Mouse (Mus musculus) regulatory T cell (primary cell): ENCODE measurements at regions not wholly inside any gene's neighbourhood (a gene's known extent, or its start where the extent isn't known, plus 50 kb on each side); places are given as distances from the start of the nearest gene placed in this dataset.

Experiments used
- in situ Hi-C: fragments of 300-600 bp; cut with MboI, MseI; formaldehyde crosslinking; loops from one replicate; pipeline ENCODE4 v1.15.1; 2025; ENCODE audit warnings: high pct_unique_total_duplicates

DNA sequence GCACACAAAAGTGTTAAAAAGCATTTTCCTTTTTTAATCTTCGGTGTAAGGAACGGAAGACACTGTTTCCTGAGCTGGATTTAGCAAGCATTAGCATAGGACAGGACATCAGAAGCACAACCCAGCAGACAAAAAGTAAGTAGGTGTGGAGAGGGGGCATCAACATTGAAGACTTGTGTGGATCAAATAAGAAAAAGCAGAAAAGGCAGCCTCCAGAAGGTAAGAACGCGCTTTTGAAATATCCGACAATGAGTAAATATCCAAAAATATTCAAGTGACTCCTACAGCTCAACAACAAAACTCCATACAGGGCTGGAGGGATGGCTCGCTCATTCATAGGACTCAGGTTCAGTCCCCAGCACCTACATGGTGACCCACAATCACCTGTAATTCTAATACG, 286.9 kb downstream of the Pdcd6ip start:
- in situ Hi-C loops = no loop called here

- in situ Hi-C loops = no loop called here
Observed at GRCm38 (mm10) chr9:113419801-113420200, 288.3 kb downstream of the Pdcd6ip start.

- in situ Hi-C loops = no loop called here
Observed at GRCm38 (mm10) chr9:113417106-113417505, 291.0 kb downstream of the Pdcd6ip start.

- in situ Hi-C loops = no loop called here
Observed at GRCm38 (mm10) chr9:113415511-113415931, 292.5 kb downstream of the Pdcd6ip start.

DNA sequence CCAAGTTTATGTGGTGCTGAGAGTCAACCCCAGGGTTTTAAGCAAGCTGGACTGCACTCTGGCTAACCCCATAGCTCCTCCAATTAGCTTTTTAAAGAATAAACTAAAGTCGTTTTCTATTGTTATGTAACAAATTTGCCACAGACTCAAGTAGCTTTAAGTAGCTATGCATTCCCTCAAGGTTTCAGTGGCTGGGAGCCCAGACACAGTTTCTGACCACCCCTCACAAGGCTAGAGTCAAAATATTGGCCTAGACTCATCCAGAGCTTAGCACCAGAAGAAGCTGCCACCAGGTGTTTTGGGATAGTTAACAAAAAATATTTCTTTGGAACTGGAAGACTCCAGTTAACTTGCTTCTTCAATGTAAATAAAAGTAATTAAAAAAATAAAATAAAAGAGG, 293.4 kb downstream of the Pdcd6ip start:
- in situ Hi-C loops = no loop called here

DNA sequence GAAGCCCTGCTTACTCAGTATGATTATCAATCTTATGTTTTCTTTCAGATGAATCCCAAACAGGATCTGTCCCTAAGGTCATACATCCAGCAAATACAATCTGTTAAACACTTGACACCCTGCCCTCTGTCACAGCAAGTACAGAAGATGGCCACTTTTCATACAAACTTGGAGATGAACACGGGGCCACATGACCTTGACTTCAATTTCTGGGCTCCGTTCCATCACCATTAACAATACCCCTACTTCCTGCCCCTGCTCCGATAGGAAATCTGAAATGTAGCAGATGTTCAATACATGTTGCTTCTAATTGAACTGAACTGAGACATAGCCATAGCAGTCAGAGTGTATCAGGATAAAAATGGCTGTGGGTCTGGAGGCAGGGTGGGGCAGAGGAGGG, 294.2 kb downstream of the Pdcd6ip start:
- in situ Hi-C loops = no loop called here

DNA sequence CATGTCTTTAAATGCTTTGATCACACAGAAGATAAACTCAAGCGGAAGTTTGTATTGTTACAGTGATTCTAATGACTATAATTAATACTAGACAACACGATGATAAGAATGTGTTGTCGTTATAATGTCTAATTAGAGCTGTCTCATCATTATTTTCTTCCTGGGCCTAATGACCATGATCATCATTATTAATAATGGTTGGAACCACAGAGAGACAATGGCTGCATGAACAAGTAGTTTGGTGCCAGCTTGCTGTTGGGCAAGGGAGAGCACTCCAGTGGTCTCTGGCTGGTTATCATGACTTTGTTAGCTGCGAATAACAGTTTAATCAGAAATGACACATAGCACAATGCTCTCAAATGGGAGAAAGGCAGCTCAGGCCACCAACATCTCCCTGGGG, 296.4 kb downstream of the Pdcd6ip start:
- in situ Hi-C loops = no loop called here

DNA sequence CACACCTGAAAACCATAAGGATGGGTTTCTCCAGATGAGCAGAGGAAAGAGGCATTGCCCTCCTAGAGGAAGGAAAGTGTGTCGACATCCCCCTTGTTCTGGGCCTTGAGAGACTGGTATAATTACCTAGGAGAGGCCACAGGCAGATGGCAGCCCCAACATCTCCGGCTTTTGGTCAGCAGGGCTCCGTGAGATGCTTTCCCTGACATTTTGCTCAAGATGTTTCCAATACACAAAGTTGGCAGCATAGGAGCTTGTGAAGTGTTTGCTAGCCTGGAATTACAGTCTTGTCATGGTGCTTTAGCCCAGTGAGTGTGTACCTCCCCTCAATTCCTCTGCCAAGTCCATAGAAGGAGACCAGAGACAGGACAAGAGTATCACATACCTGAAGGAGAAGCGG, 299.5 kb downstream of the Pdcd6ip start:
- in situ Hi-C loops = no loop called here

DNA sequence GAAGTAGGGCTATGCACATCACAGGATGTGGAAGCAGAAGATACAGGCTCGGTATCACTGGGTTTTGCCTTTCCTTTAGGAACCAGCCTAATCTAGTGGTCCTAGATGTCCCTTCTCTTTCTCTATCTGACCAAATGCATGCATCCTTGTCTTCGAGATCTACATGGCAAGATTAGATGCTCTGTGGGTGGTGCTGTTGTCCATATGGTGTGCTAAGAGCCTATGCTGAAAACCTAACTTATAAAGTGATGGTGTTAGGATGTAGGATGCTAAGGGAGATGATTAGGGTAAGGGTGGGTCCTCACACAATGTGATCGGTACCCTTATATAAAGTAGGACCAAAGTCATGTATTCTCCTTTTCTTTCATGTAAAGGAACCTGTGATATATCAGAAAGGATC, 313.7 kb downstream of the Pdcd6ip start:
- in situ Hi-C loops = no loop called here

DNA sequence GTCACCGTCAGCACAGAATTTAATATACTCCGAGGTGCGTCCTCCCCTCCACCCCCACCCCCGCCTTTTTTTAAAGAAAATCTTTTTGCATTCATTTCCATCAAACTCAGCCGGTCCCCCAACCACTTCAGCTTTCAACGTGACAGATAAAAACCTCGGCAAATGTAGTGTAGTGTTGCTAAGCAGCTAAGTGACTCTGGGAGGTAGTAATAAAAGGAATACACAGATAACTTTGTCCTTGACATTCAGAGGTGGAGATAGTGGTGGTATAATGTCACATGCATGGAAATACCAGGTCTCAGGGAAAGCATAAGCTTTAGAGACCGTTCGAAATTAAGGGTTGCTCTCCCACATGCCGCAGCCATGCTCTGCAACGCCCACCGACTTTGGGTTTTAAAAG, 320.7 kb downstream of the Pdcd6ip start:
- in situ Hi-C loops = no loop called here

DNA sequence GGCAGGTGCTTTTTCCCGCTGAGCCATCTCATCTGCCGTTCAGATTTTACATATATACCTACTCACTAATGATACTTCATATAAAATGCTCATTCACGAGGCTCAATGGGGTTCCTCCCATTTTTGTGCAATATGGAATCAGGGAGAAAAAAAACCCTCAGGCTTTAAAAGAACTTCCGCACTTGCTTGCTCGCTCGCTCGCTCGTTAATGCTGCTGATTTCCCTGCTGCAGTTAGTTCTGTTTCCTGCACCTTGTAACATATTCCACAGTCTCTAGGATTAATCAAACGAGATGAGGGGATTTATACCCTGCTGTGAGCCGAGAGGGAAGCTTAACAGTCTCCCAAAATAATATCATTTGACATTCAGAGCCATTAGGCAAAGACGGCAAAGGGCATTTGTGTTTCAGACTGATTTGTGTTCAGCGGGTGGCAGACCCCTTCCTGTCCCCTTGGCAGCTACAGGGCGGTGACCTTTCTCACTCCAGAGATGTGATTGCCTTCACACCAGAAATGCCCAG, 326.4 kb downstream of the Pdcd6ip start:
- in situ Hi-C loops = no loop called here

DNA sequence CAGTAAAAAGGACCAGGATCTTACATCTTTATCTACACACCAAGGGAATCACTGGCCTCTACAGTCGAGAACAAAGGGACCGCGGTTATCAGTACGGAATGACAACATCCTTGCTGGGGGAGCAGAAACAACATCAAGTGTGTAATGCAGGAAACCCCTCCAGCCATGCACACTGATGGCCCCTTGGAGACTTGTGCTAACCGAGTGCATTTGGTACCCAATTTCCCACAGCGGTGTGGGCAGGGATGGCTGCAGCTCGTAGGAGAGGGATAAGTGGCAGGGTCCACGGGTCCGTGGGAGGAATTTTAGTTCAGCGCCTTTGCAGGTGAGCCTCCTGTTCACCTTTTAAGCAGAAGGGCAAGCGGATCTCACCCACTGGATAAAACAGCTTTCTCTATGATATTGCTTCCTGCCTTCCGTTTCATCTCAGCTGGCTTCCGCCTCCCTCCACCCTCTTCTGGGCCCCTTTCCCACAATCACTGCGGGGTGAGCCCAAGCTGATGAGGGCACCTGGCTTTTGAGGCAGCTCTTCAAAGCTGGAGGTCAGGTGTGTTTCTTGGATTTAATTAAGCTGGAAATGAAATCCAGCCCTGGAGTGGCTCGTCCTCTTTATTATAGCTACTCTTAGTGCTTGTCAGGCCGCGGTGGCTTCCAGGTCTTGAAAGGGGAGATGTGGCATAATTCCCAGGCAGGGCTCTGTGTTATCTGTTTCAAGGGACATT, 327.5 kb downstream of the Pdcd6ip start:
- in situ Hi-C loops = no loop called here

GRCm38 (mm10) chr9:113378525-113378924, 329.5 kb downstream of the Pdcd6ip start:
- in situ Hi-C loops = no loop called here

- in situ Hi-C loops = no loop called here
Observed at GRCm38 (mm10) chr9:113371718-113372306, 336.2 kb downstream of the Pdcd6ip start.

GRCm38 (mm10) chr9:113347942-113348341, 360.1 kb downstream of the Pdcd6ip start:
- in situ Hi-C loops = loop anchor here (5.0 to 10.0 kb wide), 2 partner anchors 96 to 743 kb away; no protein-coding TSS in a partner anchor

- in situ Hi-C loops = loop anchor here (5.0 to 10.0 kb wide), 2 partner anchors 94 to 742 kb away; no protein-coding TSS in a partner anchor
Observed at GRCm38 (mm10) chr9:113346531-113346930, 361.5 kb downstream of the Pdcd6ip start.

DNA sequence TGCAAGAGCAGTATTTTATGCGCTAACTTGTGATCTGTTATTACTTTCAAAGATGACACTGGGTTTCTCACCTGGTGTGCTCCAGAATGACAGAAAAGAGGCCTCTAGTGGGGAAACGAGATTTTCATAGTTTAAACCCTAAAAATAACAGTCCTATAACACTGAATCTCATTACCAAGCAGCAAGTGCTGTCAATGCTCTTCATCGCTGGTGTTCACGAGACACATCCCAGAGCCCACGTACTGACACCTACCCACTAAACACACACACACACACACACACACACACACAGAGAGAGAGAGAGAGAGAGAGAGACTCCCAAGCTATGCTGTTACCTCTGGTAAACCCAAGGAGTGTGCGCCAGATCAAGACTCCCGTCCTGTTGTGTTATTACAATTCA, 365.9 kb downstream of the Pdcd6ip start:
- in situ Hi-C loops = loop anchor here (10.0 kb wide), 1 partner anchor 737 kb away; no protein-coding TSS in a partner anchor

DNA sequence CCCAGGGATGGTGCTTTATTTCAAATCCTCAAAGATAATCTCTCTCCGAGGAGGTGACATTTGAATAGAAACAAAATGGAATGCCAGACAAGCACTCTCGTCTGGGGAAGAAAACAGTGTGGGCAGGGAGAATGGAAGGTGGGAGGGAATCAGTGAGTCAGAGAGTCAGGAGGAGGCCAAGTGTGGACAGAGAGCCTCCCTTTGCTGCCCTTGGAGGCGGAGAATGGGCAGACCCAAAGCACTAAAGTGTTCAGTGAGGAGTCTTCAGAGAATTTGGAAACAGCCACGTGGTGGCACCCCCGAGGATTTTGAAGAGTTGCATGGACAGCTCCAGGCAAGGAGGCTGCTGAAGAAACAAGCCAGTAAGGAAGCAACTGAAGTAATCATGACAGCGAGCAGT, 367.2 kb downstream of the Pdcd6ip start:
- in situ Hi-C loops = loop anchor here (10.0 kb wide), 1 partner anchor 736 kb away; no protein-coding TSS in a partner anchor

GRCm38 (mm10) chr9:113340036-113340435, 368.0 kb downstream of the Pdcd6ip start:
- in situ Hi-C loops = loop anchor here (10.0 kb wide), 1 partner anchor 735 kb away; no protein-coding TSS in a partner anchor

DNA sequence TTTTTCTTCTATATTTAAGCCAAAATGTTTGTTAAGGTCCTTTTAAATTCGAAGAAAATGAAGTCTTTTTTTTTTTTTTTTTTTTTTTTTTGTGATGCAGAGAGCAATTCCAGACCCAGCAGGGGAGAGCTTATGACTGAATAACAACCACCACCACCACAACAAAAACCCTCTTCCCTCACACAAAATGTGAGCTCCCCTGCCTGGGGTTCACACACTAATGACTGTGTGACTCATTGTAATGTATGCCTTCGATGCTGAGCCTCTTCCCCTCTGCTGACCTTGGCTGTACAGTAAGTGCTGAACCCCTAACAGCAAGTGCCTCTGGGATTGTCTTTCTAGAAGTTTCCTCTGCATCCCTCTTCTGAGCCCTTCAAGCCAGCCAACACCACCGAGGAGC, 383.6 kb downstream of the Pdcd6ip start:
- in situ Hi-C loops = no loop called here

- in situ Hi-C loops = loop anchor here (10.0 kb wide), 1 partner anchor 1345 kb away; no protein-coding TSS in a partner anchor
Observed at GRCm38 (mm10) chr9:113309707-113310574, 398.1 kb downstream of the Pdcd6ip start.

DNA sequence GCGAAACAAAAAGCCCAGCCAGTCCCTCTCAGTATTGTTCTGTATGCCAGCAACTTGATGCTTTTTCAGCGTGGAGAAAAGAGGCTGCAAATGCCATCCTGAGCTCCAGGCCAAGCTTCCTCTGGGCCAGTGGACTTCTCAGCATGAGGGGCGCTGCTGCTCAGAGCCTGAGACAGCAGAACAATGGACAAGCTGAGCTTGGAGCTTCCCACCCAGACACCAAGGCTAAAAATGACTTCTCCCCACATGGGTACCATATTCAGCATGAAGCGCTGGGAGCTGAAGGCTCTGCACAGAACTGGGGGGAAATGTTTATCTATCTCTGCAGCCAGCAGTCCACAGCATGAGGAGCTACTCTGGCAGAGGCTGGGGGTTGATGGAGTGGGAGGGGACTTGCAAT, 402.3 kb downstream of the Pdcd6ip start:
- in situ Hi-C loops = loop anchor here (10.0 kb wide), 1 partner anchor 1341 kb away; no protein-coding TSS in a partner anchor
